Mouse (Mus musculus) hindbrain, embryonic 11.5 days (tissue): ENCODE results near the gene Slc9a9. TPM values are rescaled to one million over a fixed set of nuclear protein-coding genes. Genes with fewer than 3 reads are reported as not detected.
A peak's percentile ranks its signal among the peaks of the same experiment; 100 is the strongest.

Experiments used
- ATAC-seq: fragments of 200-750 bp; cut with Nextera tagmentation; 2 replicates; pipeline ENCODE4 v1.8.0; 2017; ENCODE audit warnings: mild to moderate bottlenecking, moderate TSS enrichment, moderate library complexity; ENCODE audit not compliant: low FRiP score
- DNase-seq: peaks from one replicate; pipeline ENCODE4 v3.0.0-alpha.2; 2015; ENCODE audit warnings: low spot score
- H3K27ac ChIP-seq: fragments of 300-500 bp; sonication (generic); 2 replicates; pipeline ENCODE4 v1.5.1; 2014; ENCODE audit warnings: mild to moderate bottlenecking, low read depth, low read length
- H3K27me3 ChIP-seq: fragments of 300-500 bp; sonication (generic); 2 replicates; pipeline ENCODE4 v1.6.1; 2014; ENCODE audit warnings: mild to moderate bottlenecking, low read length, moderate library complexity, mixed read lengths; ENCODE audit not compliant: control insufficient read depth, insufficient read depth
- H3K36me3 ChIP-seq: fragments of 300-500 bp; sonication (generic); 2 replicates; pipeline ENCODE4 v1.6.1; 2014; ENCODE audit warnings: mild to moderate bottlenecking, low read length, moderate library complexity, mixed read lengths; ENCODE audit not compliant: control insufficient read depth, insufficient read depth
- H3K4me1 ChIP-seq: fragments of 300-500 bp; sonication (generic); replicated peaks from 2 replicates; pipeline ENCODE4 v1.6.1; 2014; ENCODE audit warnings: low read length, mixed read lengths; ENCODE audit not compliant: control insufficient read depth, insufficient read depth
- H3K4me2 ChIP-seq: fragments of 300-500 bp; sonication (generic); replicated peaks from 2 replicates; pipeline ENCODE4 v1.6.1; 2014; ENCODE audit warnings: mild to moderate bottlenecking, low read depth, low read length
- H3K4me3 ChIP-seq: fragments of 300-500 bp; sonication (generic); 2 replicates; pipeline ENCODE4 v1.5.1; 2014; ENCODE audit warnings: low read depth, low read length
- H3K9ac ChIP-seq: fragments of 300-500 bp; sonication (generic); 2 replicates; pipeline ENCODE4 v1.6.1; 2014; ENCODE audit warnings: low read depth, low read length
- H3K9me3 ChIP-seq: fragments of 300-500 bp; sonication (generic); 2 replicates; pipeline ENCODE4 v1.6.1; 2016; ENCODE audit warnings: low read length; ENCODE audit not compliant: control insufficient read depth
- WGBS: fragments of 180-500 bp; shearing (Covaris S2); extraction: QIAGEN DNeasy Blood & Tissue Kit; methylation state at CpG from one replicate; pipeline ENCODE4 v1.1.7; 2014; 5-methylcytosine and 5-hydroxymethylcytosine counted together
- polyA plus RNA-seq: library from polyadenylated mRNA; unstranded; fragments of >200 nt; fragmentation: Nextera tagmentation; extraction: Ambion mirVana; gene quantifications from 2 replicates; pipeline ENCODE4 v1.2.1, GENCODE M21; 2014

The Slc9a9 gene
- polyA plus RNA-seq, 1 experiment from 2014 or later = 3.8 TPM

DNA sequence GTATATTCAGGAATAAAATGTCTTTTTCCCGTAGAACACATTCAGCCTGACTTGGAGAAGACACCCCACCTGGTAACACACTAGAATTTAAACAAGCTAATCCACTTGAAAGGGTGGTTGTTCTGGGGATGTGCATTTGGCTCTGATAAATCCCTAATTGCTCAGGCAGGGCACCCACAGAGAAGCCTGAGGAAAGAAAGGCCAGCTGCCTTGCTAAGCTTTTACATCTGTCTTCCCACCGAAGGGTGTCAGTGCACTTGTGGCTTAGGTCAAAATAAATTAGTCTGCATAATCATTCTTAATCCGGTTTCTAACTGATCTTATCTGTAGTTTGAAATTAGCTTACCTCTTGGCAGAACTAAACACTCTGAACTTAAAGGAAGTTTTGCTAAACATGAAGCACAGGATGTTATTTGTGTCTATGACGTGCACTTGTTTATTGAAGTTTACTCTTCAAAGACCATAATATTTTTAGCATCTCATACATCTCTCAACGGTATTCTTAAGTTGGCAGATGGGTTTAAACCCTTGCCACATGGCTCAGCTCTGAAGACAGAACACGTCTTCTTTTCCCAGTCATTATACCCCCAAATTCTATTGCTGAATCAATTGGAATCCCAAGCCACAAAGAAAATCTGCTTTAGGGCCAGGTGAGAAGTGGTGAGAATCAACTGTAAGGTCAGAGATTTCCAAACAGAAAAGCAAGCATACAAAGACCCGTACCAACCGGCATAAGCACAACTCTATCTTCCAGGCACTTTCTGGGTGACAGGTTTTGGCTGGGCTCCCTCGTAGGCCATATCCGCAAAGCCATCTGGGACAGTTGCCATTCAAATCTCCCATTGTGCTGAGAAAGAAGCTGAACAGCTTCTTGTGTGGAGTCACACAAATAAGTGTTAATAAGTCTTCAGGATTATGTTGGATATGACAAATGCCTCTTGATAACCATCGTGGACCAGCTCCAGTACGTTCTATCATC is 443.7 kb downstream of the Slc9a9 start:
- no peak overlapping the region for H3K4me3 ChIP-seq
- no peak overlapping the region for H3K27ac ChIP-seq
- 64% methylated on average over 12 of the region's 12 CpGs for WGBS
- no peaks in the 10 kb centered on the region for H3K27me3 ChIP-seq
- H3K4me1 ChIP-seq = no peaks in the 10 kb centered on the region
- ATAC-seq (no peak), DNase-seq (no peak)
- no peak overlapping the region for H3K9ac ChIP-seq
- H3K36me3 ChIP-seq = no peaks in the 10 kb centered on the region
- no peaks in the 10 kb centered on the region for H3K9me3 ChIP-seq
- no peak overlapping the region for H3K4me2 ChIP-seq

- Histone ChIP-seq H3K36me3 (no peaks in the 10 kb centered on the region), H3K9me3 (no peaks in the 10 kb centered on the region), H3K9ac (no peak overlapping the region), H3K4me3 (no peak overlapping the region), H3K4me2 (no peak overlapping the region), H3K27me3 (no peaks in the 10 kb centered on the region), H3K27ac (no peak overlapping the region), H3K4me1 (no peaks in the 10 kb centered on the region; the same call in 1 of the 2 replicates)
- 69% methylated on average over 4 of the region's 4 CpGs for WGBS
- no peak for ATAC-seq
- DNase-seq = no peak
Measured at GRCm38 (mm10) chr9:95120062-95120461, 450.4 kb downstream of the Slc9a9 start.

GRCm38 (mm10) chr9:95121151-95121835 is 451.6 kb downstream of the Slc9a9 start:
- no peaks in the 10 kb centered on the region for H3K9me3 ChIP-seq
- DNase-seq (peak; percentile 26), ATAC-seq (peak; percentile 73)
- no peak overlapping the region for H3K27ac ChIP-seq
- no peaks in the 10 kb centered on the region for H3K36me3 ChIP-seq
- H3K27me3 ChIP-seq = no peaks in the 10 kb centered on the region
- no peak overlapping the region for H3K4me3 ChIP-seq
- no peaks in the 10 kb centered on the region; the same call in 1 of the 2 replicates for H3K4me1 ChIP-seq
- H3K4me2 ChIP-seq = no peak overlapping the region
- WGBS = 38% methylated on average over 11 of the region's 11 CpGs
- no peak overlapping the region for H3K9ac ChIP-seq

DNA sequence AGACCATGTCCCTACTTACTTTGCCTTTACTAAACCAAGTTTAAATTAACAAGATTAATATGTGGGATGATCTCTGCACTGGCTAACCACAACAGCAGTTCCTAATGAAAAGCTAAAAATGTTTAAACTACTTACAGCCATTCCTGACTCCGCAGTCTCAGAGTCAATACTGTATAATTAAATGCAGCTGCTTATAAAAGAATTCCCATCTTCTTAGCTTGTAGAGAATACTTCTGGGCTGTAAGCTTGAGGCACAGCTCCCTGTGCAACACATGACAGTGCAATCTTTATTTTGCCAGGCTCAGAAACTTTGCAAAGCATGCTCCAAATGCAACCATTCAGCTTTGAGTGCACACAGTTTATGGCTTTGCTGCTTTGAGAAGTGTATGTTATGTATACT is 456.0 kb downstream of the Slc9a9 start:
- DNase-seq (no peak), ATAC-seq (no peak)
- Histone ChIP-seq H3K4me2 (no peak overlapping the region), H3K27ac (no peak overlapping the region), H3K4me3 (no peak overlapping the region), H3K36me3 (no peaks in the 10 kb centered on the region), H3K27me3 (no peaks in the 10 kb centered on the region), H3K9me3 (no peaks in the 10 kb centered on the region), H3K4me1 (no peaks in the 10 kb centered on the region; the same call in 1 of the 2 replicates), H3K9ac (no peak overlapping the region)
- WGBS = 86% methylated on average over 1 of the region's 1 CpGs

GRCm38 (mm10) chr9:95127774-95128173 is 458.1 kb downstream of the Slc9a9 start:
- H3K4me3 ChIP-seq = no peak overlapping the region
- DNase-seq (no peak), ATAC-seq (no peak)
- no peak overlapping the region for H3K9ac ChIP-seq
- H3K27ac ChIP-seq = no peak overlapping the region
- no peaks in the 10 kb centered on the region for H3K27me3 ChIP-seq
- 80% methylated on average over 2 of the region's 2 CpGs for WGBS
- no peaks in the 10 kb centered on the region for H3K9me3 ChIP-seq
- H3K36me3 ChIP-seq = no peaks in the 10 kb centered on the region
- H3K4me2 ChIP-seq = no peak overlapping the region
- no peaks in the 10 kb centered on the region for H3K4me1 ChIP-seq

GRCm38 (mm10) chr9:95149206-95149729 is 479.6 kb downstream of the Slc9a9 start:
- WGBS = 79% methylated on average over 10 of the region's 10 CpGs
- no peak overlapping the region for H3K4me3 ChIP-seq
- no peak overlapping the region for H3K27ac ChIP-seq
- no peak for ATAC-seq
- H3K36me3 ChIP-seq = no peaks in the 10 kb centered on the region
- H3K9ac ChIP-seq = no peak overlapping the region
- no peak overlapping the region for H3K4me2 ChIP-seq
- no peaks in the 10 kb centered on the region for H3K9me3 ChIP-seq
- no peaks in the 10 kb centered on the region for H3K4me1 ChIP-seq
- DNase-seq = no peak
- H3K27me3 ChIP-seq = no peaks in the 10 kb centered on the region

- no peaks in the 10 kb centered on the region for H3K27me3 ChIP-seq
- WGBS = 65% methylated on average over 3 of the region's 3 CpGs
Measured at GRCm38 (mm10) chr9:95150096-95150495, 480.4 kb downstream of the Slc9a9 start.

DNA sequence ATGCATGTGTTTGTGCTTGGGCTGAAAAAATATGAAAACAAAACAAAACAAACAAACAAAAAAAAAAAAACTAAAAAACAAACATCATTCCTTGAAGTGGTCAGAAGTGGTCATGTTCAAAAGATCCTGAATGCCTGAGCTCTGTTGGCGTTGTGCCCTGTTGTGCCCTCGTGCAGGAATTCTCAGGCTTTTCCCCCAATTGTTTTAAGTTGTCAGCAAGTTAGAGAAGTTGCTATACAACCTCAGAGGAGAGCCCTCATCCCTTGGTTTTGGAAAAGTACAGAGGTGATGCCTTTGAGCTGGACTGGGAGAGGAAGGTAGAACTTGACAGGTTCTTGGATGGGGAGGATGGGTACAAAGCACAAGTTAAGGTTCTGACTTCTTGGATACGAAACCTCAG is 480.9 kb downstream of the Slc9a9 start:
- H3K4me1 ChIP-seq = no peaks in the 10 kb centered on the region
- H3K4me3 ChIP-seq = no peak overlapping the region
- H3K27ac ChIP-seq = no peak overlapping the region
- H3K9me3 ChIP-seq = no peaks in the 10 kb centered on the region
- DNase-seq (no peak), ATAC-seq (no peak)
- no peak overlapping the region for H3K4me2 ChIP-seq
- H3K27me3 ChIP-seq = no peaks in the 10 kb centered on the region
- no peak overlapping the region for H3K9ac ChIP-seq
- no peaks in the 10 kb centered on the region for H3K36me3 ChIP-seq
- WGBS = 79% methylated on average over 3 of the region's 3 CpGs

More at GRCm38 (mm10) chr9:95150096-95150495, 480.4 kb downstream of the Slc9a9 start:
- H3K4me3 ChIP-seq = no peak overlapping the region
- H3K27ac ChIP-seq = no peak overlapping the region
- no peaks in the 10 kb centered on the region for H3K36me3 ChIP-seq
- DNase-seq = no peak
- no peak overlapping the region for H3K4me2 ChIP-seq
- no peak overlapping the region for H3K9ac ChIP-seq
- H3K4me1 ChIP-seq = no peaks in the 10 kb centered on the region
- no peak for ATAC-seq
- no peaks in the 10 kb centered on the region for H3K9me3 ChIP-seq
